Mouse (Mus musculus) stomach, embryonic 16.5 days (tissue): ENCODE measurements around the gene Map1lc3b. TPM values are rescaled to one million over a fixed set of nuclear protein-coding genes. Genes with fewer than 3 reads are reported as not detected.

Experiments used
- ATAC-seq: fragments of 200-750 bp; cut with Nextera tagmentation; 2 replicates; pipeline ENCODE4 v1.8.0; 2017; ENCODE audit warnings: moderate number of reproducible peaks, moderate TSS enrichment; ENCODE audit not compliant: insufficient read depth, low FRiP score
- H3K27ac ChIP-seq: fragments of 300-500 bp; sonication (generic); 2 replicates; pipeline ENCODE4 v1.5.1; 2014; ENCODE audit warnings: low read length
- H3K27me3 ChIP-seq: fragments of 300-500 bp; sonication (generic); 2 replicates; pipeline ENCODE4 v1.6.1; 2014; ENCODE audit warnings: low read length, control low read depth, mixed read lengths; ENCODE audit not compliant: control insufficient read depth, insufficient read depth
- H3K36me3 ChIP-seq: fragments of 300-500 bp; sonication (generic); 2 replicates; pipeline ENCODE4 v1.6.1; 2014; ENCODE audit warnings: low read length; ENCODE audit not compliant: control insufficient read depth, insufficient read depth
- H3K4me1 ChIP-seq: fragments of 300-500 bp; sonication (generic); 2 replicates; pipeline ENCODE4 v1.6.1; 2014; ENCODE audit warnings: low read length, control low read depth, mixed read lengths; ENCODE audit not compliant: control insufficient read depth, insufficient read depth
- H3K4me2 ChIP-seq: fragments of 300-500 bp; sonication (generic); 2 replicates; pipeline ENCODE4 v1.6.1; 2014; ENCODE audit warnings: low read depth, low read length, mixed read lengths
- H3K4me3 ChIP-seq: fragments of 300-500 bp; sonication (generic); replicated peaks from 2 replicates; pipeline ENCODE4 v1.5.1; 2014; ENCODE audit warnings: mild to moderate bottlenecking, low read length
- H3K9ac ChIP-seq: fragments of 300-500 bp; sonication (generic); 2 replicates; pipeline ENCODE4 v1.6.1; 2014; ENCODE audit warnings: low read length
- H3K9me3 ChIP-seq: fragments of 300-500 bp; sonication (generic); replicated peaks from 2 replicates; pipeline ENCODE4 v1.6.1; 2016; ENCODE audit warnings: low read length, control low read depth; ENCODE audit not compliant: control insufficient read depth
- WGBS: fragments of 180-500 bp; shearing (Covaris S2); extraction: QIAGEN DNeasy Blood & Tissue Kit; methylation state at CpG from one replicate; pipeline ENCODE4 v1.1.7; 2014; 5-methylcytosine and 5-hydroxymethylcytosine counted together
- polyA plus RNA-seq: library from polyadenylated mRNA; unstranded; fragments of >200 nt; fragmentation: Nextera tagmentation; extraction: Ambion mirVana; gene quantifications from 2 replicates; pipeline ENCODE4 v1.2.1, GENCODE M21; 2015

Map1lc3b gene
- polyA plus RNA-seq, 1 experiment from 2014 or later, result 179 TPM

DNA sequence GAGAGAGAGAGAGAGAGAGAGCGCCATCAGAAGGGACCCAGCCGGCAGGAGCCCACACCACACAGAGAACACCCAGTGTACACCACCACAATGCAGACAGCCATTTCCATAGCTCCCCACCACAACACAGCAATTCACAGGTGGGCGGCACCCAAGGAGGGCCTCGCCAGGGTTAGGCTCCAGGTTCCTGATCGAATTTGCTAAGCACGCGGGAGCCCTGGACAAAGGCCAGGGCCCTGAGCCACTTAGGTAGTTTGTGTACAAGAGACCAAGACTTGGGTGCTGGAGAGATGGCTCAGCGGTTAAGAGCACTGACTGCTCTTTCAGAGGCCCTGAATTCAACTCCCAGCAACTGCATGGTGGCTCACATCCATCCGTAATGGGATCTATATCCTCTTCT lies 37.7 kb upstream of the Map1lc3b start:
- H3K27ac ChIP-seq, result no peak overlapping the region
- no peak for ATAC-seq

DNA sequence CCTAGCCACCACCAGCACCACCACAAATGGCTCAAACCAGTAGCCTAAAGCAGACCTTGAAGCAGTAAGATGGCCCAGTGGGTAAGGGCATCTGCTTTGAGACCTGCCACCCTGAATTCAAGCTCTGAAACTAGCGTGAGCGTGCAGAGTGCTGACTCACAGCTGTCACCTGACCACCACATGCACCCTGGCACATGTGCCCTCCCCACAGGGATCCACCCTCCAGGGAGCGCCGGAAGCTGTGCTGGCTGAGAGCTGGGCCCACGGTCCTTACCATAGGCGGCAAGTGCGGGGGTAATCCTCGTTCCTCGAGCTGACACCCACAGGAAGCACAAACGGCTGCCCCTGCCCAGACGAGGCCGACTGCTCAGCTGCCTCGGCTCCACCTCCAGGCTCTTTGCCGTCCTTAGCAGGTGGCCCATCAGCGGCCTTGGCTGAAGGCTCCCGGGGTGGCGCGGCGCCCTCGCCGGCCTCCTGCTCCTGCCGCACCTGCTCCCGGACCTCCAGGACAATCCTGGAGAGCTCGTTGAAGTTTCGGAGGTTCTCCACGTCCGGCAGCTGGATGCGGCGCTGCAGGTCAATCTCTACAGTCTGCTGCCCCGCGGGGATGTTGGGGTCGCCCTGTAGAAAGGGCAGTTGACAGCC lies 36.2 kb upstream of the Map1lc3b start:
- no peak overlapping the region for H3K4me2 ChIP-seq
- H3K36me3 ChIP-seq, result peaks cover 3% of the 10 kb centered on the region
- no peaks in the 10 kb centered on the region for H3K4me1 ChIP-seq
- no peak overlapping the region for H3K27ac ChIP-seq
- H3K27me3 ChIP-seq, result no peaks in the 10 kb centered on the region
- no peak overlapping the region for H3K9ac ChIP-seq
- no peak for ATAC-seq
- 94% methylated on average over 32 of the region's 32 CpGs for WGBS
- H3K9me3 ChIP-seq, result no peaks in the 10 kb centered on the region
- no peak overlapping the region for H3K4me3 ChIP-seq

More for the DNA sequence above, 37.7 kb upstream of the Map1lc3b start:
- Histone ChIP-seq H3K9me3 (no peaks in the 10 kb centered on the region), H3K9ac (no peak overlapping the region), H3K4me3 (no peak overlapping the region), H3K36me3 (no peaks in the 10 kb centered on the region; the same call in none of the 2 replicates), H3K4me1 (no peaks in the 10 kb centered on the region), H3K27me3 (no peaks in the 10 kb centered on the region), H3K4me2 (no peak overlapping the region)
- WGBS, result 81% methylated on average over 9 of the region's 9 CpGs

DNA sequence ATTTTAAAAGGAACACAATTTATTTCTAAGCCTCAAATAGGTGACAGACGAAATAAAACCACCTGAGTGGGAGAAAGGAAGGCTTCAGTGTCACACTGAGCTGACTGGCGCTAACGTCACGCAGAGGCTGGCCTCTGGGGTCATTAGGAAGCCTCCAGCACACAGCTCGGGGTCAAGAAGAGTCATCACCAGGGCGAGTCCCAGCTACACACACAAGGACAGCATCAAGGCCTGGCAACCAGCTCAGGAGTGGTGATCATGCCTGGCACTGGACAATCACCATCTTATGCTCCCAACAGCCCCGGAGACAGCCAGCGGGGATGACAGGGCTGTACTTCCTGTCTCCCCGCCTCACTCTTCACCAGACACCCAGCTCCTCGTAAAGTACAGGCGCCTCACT lies 32.4 kb upstream of the Map1lc3b start:
- Histone ChIP-seq H3K4me2 (no peak overlapping the region), H3K9me3 (no peaks in the 10 kb centered on the region), H3K4me1 (no peaks in the 10 kb centered on the region), H3K4me3 (no peak overlapping the region), H3K27me3 (no peaks in the 10 kb centered on the region), H3K36me3 (peaks cover 10% of the 10 kb centered on the region; the same call in 1 of the 2 replicates), H3K9ac (no peak overlapping the region), H3K27ac (no peak overlapping the region)
- WGBS, result 86% methylated on average over 11 of the region's 11 CpGs
- no peak for ATAC-seq

DNA sequence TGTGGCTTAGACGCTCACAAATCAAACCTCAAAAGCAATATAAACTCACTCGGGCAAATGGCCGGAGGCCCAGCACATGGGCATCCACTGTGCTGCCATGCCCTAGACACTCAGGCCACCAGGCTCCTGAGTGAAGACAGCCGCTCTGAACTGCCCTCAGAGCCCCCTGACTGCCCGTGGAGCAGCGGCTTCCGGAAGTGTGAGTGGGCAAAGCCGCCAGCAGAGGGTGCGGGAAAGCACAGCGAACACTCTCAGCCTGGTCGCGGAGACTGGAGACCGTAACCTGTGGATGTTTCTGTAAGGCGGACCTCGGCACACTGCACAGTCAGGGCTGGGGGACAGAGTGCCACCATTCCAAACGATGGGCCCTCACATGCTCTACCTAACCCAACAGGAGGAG lies 31.6 kb upstream of the Map1lc3b start:
- H3K4me2 ChIP-seq, result no peak overlapping the region
- H3K9me3 ChIP-seq, result no peaks in the 10 kb centered on the region
- H3K9ac ChIP-seq, result no peak overlapping the region
- no peaks in the 10 kb centered on the region for H3K27me3 ChIP-seq
- no peak overlapping the region for H3K27ac ChIP-seq
- no peak overlapping the region for H3K4me3 ChIP-seq
- no peak for ATAC-seq
- no peaks in the 10 kb centered on the region for H3K4me1 ChIP-seq
- 90% methylated on average over 16 of the region's 16 CpGs for WGBS
- H3K36me3 ChIP-seq, result peaks cover 10% of the 10 kb centered on the region; the same call in 1 of the 2 replicates

DNA sequence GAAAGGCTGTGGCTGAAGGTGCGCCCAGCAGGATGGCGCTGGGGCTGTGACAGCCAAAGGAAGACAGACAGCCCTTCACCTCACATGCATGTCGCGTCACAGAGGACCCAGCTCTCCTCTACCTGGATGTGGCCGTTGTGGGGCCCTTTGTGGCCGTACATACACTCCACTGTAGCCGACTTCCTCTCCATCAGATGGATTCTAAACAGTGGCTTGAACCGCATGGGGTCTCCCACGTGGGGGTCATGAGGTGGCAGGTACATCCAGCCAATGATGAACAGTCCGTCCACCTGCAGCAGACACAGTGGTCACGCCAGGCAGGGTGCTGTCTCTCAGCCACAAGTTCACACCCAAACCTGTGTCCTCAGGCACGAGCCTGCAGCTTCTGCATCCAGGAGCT lies 30.4 kb upstream of the Map1lc3b start:
- no peak for ATAC-seq
- 88% methylated on average over 12 of the region's 12 CpGs for WGBS

DNA sequence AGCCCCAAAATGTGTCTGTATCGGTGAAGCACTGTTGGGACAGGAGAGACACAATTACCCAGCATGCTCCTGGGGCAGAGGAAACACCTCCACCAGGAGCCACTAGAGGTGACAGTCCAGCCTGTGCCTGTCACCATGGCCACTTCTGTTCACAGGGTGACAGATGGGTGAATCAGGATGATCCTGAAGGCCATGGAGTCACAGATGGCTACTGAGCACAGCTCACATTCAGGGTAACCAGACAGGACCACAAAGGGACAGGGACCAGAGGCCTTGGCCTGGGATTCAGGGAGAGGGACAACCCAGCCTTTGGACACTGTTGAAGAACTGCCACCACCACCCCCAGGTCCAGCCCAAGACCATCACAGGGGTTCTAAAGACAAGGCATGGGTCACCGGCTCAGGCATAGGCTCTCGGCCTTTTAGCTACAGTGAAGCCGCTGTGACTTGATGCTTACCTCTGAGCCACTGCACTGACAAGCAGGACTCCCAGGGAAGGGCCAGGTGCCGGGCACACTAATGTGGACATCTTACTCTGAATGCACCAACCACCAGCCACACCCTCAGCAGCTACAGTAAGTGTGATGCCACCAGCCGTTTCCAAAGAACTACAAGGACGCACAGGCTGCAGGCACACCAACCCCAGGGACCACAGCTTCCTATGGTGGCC lies 29.6 kb upstream of the Map1lc3b start:
- no peak overlapping the region for H3K4me2 ChIP-seq
- 94% methylated on average over 7 of the region's 7 CpGs for WGBS
- H3K4me1 ChIP-seq, result no peaks in the 10 kb centered on the region
- no peak for ATAC-seq
- H3K27ac ChIP-seq, result no peak overlapping the region
- no peak overlapping the region for H3K9ac ChIP-seq
- H3K27me3 ChIP-seq, result no peaks in the 10 kb centered on the region
- H3K9me3 ChIP-seq, result no peaks in the 10 kb centered on the region
- peaks cover 10% of the 10 kb centered on the region; the same call in 1 of the 2 replicates for H3K36me3 ChIP-seq
- H3K4me3 ChIP-seq, result no peak overlapping the region

More for the DNA sequence above, 30.4 kb upstream of the Map1lc3b start:
- no peaks in the 10 kb centered on the region for H3K9me3 ChIP-seq
- H3K4me2 ChIP-seq, result no peak overlapping the region
- no peaks in the 10 kb centered on the region for H3K27me3 ChIP-seq
- no peak overlapping the region for H3K9ac ChIP-seq
- H3K27ac ChIP-seq, result no peak overlapping the region
- no peaks in the 10 kb centered on the region for H3K4me1 ChIP-seq
- no peak overlapping the region for H3K4me3 ChIP-seq
- H3K36me3 ChIP-seq, result peaks cover 10% of the 10 kb centered on the region; the same call in 1 of the 2 replicates

DNA sequence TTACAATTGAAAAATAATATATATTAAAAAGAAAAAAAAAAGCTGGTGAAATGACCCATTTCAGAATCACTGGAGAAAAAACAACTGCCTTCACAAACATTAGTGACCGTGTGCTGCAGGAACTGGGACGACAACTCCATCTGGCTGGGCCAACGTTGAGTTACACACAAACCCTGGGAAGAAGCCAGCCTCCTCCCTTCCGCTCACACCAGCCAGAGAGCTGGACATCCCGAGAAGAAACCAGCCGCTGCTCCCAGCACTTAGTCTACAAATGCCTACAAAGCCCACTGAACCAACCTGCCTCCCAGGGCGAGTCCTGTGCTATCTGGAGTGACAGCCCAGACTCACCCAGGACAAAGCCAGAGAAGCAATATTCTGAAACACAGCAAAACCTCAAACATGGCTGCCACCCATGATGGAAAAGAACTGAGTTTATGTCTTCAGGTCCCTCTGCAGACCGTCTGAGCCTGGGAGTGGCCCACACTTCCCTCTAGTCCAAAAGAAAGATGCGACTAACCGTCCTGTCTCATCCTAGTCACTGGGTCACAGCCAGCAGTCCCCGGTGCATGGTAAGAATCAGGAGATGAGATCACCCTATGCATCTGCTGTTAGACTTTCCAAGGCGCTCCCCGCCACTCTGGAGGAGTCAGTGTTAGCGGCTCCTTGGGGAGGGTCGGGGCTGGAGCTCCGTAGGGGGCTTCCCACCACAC lies 28.4 kb upstream of the Map1lc3b start:
- Histone ChIP-seq H3K4me1 (no peaks in the 10 kb centered on the region), H3K27me3 (no peaks in the 10 kb centered on the region), H3K36me3 (peaks cover 10% of the 10 kb centered on the region; the same call in 1 of the 2 replicates), H3K9me3 (no peaks in the 10 kb centered on the region), H3K9ac (no peak overlapping the region), H3K27ac (no peak overlapping the region), H3K4me3 (no peak overlapping the region), H3K4me2 (no peak overlapping the region)
- ATAC-seq, result no peak
- WGBS, result 78% methylated on average over 16 of the region's 16 CpGs

DNA sequence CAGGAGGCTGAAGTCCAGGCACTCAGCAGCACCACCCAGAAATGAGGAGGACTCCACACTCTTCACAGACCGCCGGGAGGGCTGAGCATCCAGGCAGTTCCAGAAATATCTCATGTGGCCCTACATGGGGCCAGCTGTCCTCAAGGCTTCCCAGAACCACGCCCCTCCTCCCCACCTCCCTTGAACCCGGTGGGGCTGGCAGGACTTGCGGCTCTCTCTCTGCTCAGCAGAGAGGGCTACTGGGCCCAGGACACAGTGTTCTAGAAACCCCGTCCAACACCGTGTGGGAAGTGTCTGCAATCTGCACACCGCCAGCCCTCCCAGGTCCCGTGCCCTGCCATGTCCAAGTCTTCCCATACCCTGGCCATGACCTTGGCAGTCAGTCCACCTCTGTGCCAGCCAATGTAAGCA lies 27.2 kb upstream of the Map1lc3b start:
- Histone ChIP-seq H3K36me3 (peaks cover 10% of the 10 kb centered on the region; the same call in 1 of the 2 replicates), H3K9me3 (no peaks in the 10 kb centered on the region), H3K4me2 (no peak overlapping the region), H3K27me3 (no peaks in the 10 kb centered on the region), H3K4me3 (no peak overlapping the region), H3K9ac (no peak overlapping the region), H3K27ac (no peak overlapping the region), H3K4me1 (no peaks in the 10 kb centered on the region)
- ATAC-seq, result peak; percentile 58; the same call in 1 of the 2 replicates
- WGBS, result 67% methylated on average over 9 of the region's 9 CpGs

DNA sequence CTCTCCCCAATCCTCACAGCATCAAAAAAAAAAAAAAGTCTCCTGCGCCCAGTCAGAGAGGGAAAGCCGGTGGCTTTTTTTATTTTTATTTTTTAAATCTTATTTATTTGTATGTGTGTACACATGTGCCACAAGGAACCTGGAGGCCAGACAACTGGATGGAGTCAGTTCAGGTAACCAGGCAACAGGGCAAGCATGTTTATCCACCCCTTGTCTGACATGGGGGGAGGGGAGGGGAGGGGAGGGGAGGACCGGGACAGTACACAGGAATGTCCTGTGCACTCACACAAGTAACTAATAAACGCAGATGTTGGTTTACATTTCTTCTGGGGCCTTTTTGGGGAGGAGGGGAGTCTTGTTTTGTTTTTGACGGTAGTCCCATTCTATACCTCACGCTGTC lies 26.5 kb upstream of the Map1lc3b start:
- H3K27ac ChIP-seq, result no peak overlapping the region; the same call in 1 of the 2 replicates
- H3K4me1 ChIP-seq, result 0 out of 2 replicates have a peak, but pooled peaks cover 3% of the 10 kb centered on the region
- peaks cover 10% of the 10 kb centered on the region; the same call in 1 of the 2 replicates for H3K36me3 ChIP-seq
- ATAC-seq, result no peak
- no peaks in the 10 kb centered on the region for H3K27me3 ChIP-seq
- H3K4me2 ChIP-seq, result no peak overlapping the region
- no peak overlapping the region for H3K4me3 ChIP-seq
- WGBS, result 63% methylated on average over 6 of the region's 6 CpGs
- H3K9ac ChIP-seq, result no peak overlapping the region
- no peaks in the 10 kb centered on the region for H3K9me3 ChIP-seq
